Mouse (Mus musculus) left cerebral cortex, postnatal 36 days (tissue): ENCODE measurements at regions not wholly inside any gene's neighbourhood (a gene's known extent, or its start where the extent isn't known, plus 50 kb on each side); places are given as distances from the start of the nearest gene placed in this dataset.
"Not testable (repeated sequence)": the region's sequence is repeated elsewhere in the genome, so short reads cannot be mapped to it uniquely, and the experiment has no call there.

ENCODE experiments used
- DNase-seq, 2 experiments: peaks; one replicate each; pipeline ENCODE4 v3.0.0; 2021 to 2022; ENCODE audit warnings: low spot score in 2 of 2, mixed read lengths in 1 of 2
- intact Hi-C: fragments of 180-260 bp; cut with DNase I; formaldehyde crosslinking; loops from one replicate; pipeline ENCODE4 v1.15.1; 2025

GRCm38 (mm10) chr7:116596914-116597313 is 92.7 kb downstream of the Nucb2 start:
- intact Hi-C loops, result no loop called here
- DNase-seq, result no peak

GRCm38 (mm10) chr7:116600340-116600739 is 96.2 kb downstream of the Nucb2 start:
- no peak for DNase-seq
- intact Hi-C loops, result no loop called here

GRCm38 (mm10) chr7:116603167-116603839 is 99.1 kb downstream of the Nucb2 start:
- intact Hi-C loops, result no loop called here
- no peak for DNase-seq

GRCm38 (mm10) chr7:116603840-116604194 is 99.6 kb downstream of the Nucb2 start:
- intact Hi-C loops, result no loop called here
- no peak for DNase-seq

GRCm38 (mm10) chr7:116606255-116606654 is 102.1 kb downstream of the Nucb2 start:
- intact Hi-C loops, result no loop called here
- DNase-seq, result no peak

GRCm38 (mm10) chr7:116606751-116607483 is 102.7 kb downstream of the Nucb2 start:
- intact Hi-C loops, result no loop called here

GRCm38 (mm10) chr7:116607628-116608225 is 103.6 kb downstream of the Nucb2 start:
- DNase-seq, result no peak
- intact Hi-C loops, result loop anchor here (2.0 kb wide), 2 partner anchors 77 to 147 kb away; no protein-coding TSS in a partner anchor

More at GRCm38 (mm10) chr7:116606751-116607483, 102.7 kb downstream of the Nucb2 start:
- no peak for DNase-seq

GRCm38 (mm10) chr7:116608350-116609085 is 104.3 kb downstream of the Nucb2 start:
- peak; percentile 16 to 30 for DNase-seq
- intact Hi-C loops, result loop anchor here (2.0 kb wide), 2 partner anchors 78 to 148 kb away; no protein-coding TSS in a partner anchor

GRCm38 (mm10) chr7:116609406-116609805 is 105.2 kb downstream of the Nucb2 start:
- DNase-seq, result no peak
- intact Hi-C loops, result loop anchor here (2.0 kb wide), 2 partner anchors 79 to 149 kb away; no protein-coding TSS in a partner anchor

- no peak for DNase-seq
- intact Hi-C loops, result loop anchor here (2.0 kb wide), 2 partner anchors 79 to 149 kb away; no protein-coding TSS in a partner anchor
Measured at GRCm38 (mm10) chr7:116609906-116610305, 105.7 kb downstream of the Nucb2 start.

- intact Hi-C loops, result no loop called here
- DNase-seq, result no peak
Measured at GRCm38 (mm10) chr7:116615984-116616383, 111.8 kb downstream of the Nucb2 start.

- no peak for DNase-seq
- intact Hi-C loops, result no loop called here
Measured at GRCm38 (mm10) chr7:116619636-116620035, 115.5 kb downstream of the Nucb2 start.

GRCm38 (mm10) chr7:116620381-116620780 is 116.2 kb downstream of the Nucb2 start:
- intact Hi-C loops, result no loop called here
- no peak for DNase-seq

- intact Hi-C loops, result no loop called here
Measured at GRCm38 (mm10) chr7:116633210-116633609, 129.0 kb downstream of the Nucb2 start.

GRCm38 (mm10) chr7:116644902-116645650 is 140.9 kb downstream of the Nucb2 start:
- intact Hi-C loops, result loop anchor here (5.0 kb wide), 2 partner anchors 732 to 1457 kb away; no protein-coding TSS in a partner anchor
- peak; percentile 35 to 53 for DNase-seq

More at GRCm38 (mm10) chr7:116633210-116633609, 129.0 kb downstream of the Nucb2 start:
- DNase-seq, result no peak

- no peak for DNase-seq
- intact Hi-C loops, result no loop called here
Measured at GRCm38 (mm10) chr7:116654466-116654865, 150.3 kb downstream of the Nucb2 start.

- intact Hi-C loops, DNase-seq: not testable (repeated sequence)
Measured at GRCm38 (mm10) chr7:116657040-116657439, 152.9 kb downstream of the Nucb2 start.

GRCm38 (mm10) chr7:116665581-116665980 is 161.4 kb downstream of the Nucb2 start:
- intact Hi-C loops, result no loop called here
- no peak for DNase-seq
